Mouse (Mus musculus) spleen, adult 2 months (tissue): ENCODE results near the gene Ngef. TPM values are rescaled to one million over a fixed set of nuclear protein-coding genes. Genes with fewer than 3 reads are reported as not detected.

Experiments used
- DNase-seq, 2 experiments: peaks; one replicate each; pipeline versions ENCODE4 v3.0.0 to v3.0.0-alpha.2; 2012 to 2021; ENCODE audit warnings: low spot score in 2 of 2, low read depth in 1 of 2
- H3K27ac ChIP-seq: fragments of 200-500 bp; 2 replicates; pipeline ENCODE4 v1.5.1; 2012; ENCODE audit warnings: low read length, inconsistent platforms; ENCODE audit not compliant: insufficient read depth
- H3K27me3 ChIP-seq: fragments of 200-500 bp; 2 replicates; pipeline ENCODE4 v1.6.1; 2012; ENCODE audit warnings: mild to moderate bottlenecking, moderate library complexity, low read length, inconsistent platforms; ENCODE audit not compliant: control insufficient read depth, insufficient read depth
- H3K36me3 ChIP-seq: fragments of 200-500 bp; 2 replicates; pipeline ENCODE4 v1.6.1; 2012; ENCODE audit warnings: mild to moderate bottlenecking, low read length, inconsistent platforms; ENCODE audit not compliant: control insufficient read depth, insufficient read depth
- H3K4me1 ChIP-seq: fragments of 200-500 bp; 2 replicates; pipeline ENCODE4 v1.6.1; 2011; ENCODE audit warnings: inconsistent platforms; ENCODE audit not compliant: control insufficient read depth, insufficient read depth, insufficient read length
- H3K4me3 ChIP-seq: fragments of 200-500 bp; 2 replicates; pipeline ENCODE4 v1.5.1; 2011; ENCODE audit warnings: mild to moderate bottlenecking, inconsistent platforms; ENCODE audit not compliant: insufficient read depth, insufficient read length; ENCODE audit errors: extremely low read depth
- CTCF ChIP-seq: fragments of 200-500 bp; IDR thresholded peaks from 2 replicates; pipeline ENCODE4 v1.5.1; 2011; ENCODE audit warnings: mild to moderate bottlenecking, inconsistent platforms; ENCODE audit not compliant: insufficient read depth, insufficient read length, insufficient replicate concordance; ENCODE audit errors: extremely low read depth
- POLR2A ChIP-seq: fragments of 200-500 bp; IDR thresholded peaks from 2 replicates; pipeline ENCODE4 v1.6.1; 2011; ENCODE audit warnings: low read depth, low read length, inconsistent platforms
- WGBS: fragments of 180-500 bp; shearing (Covaris S2); methylation state at CpG from one replicate; pipeline ENCODE4 v1.1.7; 2018; 5-methylcytosine and 5-hydroxymethylcytosine counted together
- polyA plus RNA-seq: library from polyadenylated mRNA; depleted of rRNA; stranded (reverse); fragments of >200 nt; gene quantifications from 2 replicates; pipeline ENCODE4 v1.2.3, GENCODE M21; 2012

Gene Ngef
- polyA plus RNA-seq, 1 experiment: 0.09 TPM

- H3K4me3 ChIP-seq: no peak overlapping the region
- DNase-seq: no peak
- WGBS: 77% methylated on average over 3 of the region's 3 CpGs
- no peak overlapping the region for H3K27ac ChIP-seq
- H3K4me1 ChIP-seq: no peaks in the 10 kb centered on the region
- H3K27me3 ChIP-seq: no peaks in the 10 kb centered on the region
- H3K36me3 ChIP-seq: no peaks in the 10 kb centered on the region
- TF ChIP-seq CTCF (no peak), POLR2A (no peak)
Observed at GRCm38 (mm10) chr1:87594261-87594660, 20.6 kb upstream of the Ngef start.

- TF ChIP-seq POLR2A (no peak), CTCF (no peak)
- 80% methylated on average over 8 of the region's 8 CpGs for WGBS
- no peak overlapping the region for H3K4me3 ChIP-seq
- DNase-seq: no peak
- no peaks in the 10 kb centered on the region for H3K36me3 ChIP-seq
- H3K27ac ChIP-seq: no peak overlapping the region
- no peaks in the 10 kb centered on the region for H3K4me1 ChIP-seq
- H3K27me3 ChIP-seq: no peaks in the 10 kb centered on the region
Observed at GRCm38 (mm10) chr1:87589980-87590379, 16.3 kb upstream of the Ngef start.

- no peak for DNase-seq
- no peak overlapping the region for H3K4me3 ChIP-seq
- 94% methylated on average over 7 of the region's 7 CpGs for whole genome bisulfite sequencing
- TF ChIP-seq CTCF: no peak
- no peak overlapping the region for H3K27ac ChIP-seq
- no peaks in the 10 kb centered on the region for H3K27me3 ChIP-seq
- H3K4me1 ChIP-seq: no peaks in the 10 kb centered on the region
- no peaks in the 10 kb centered on the region for H3K36me3 ChIP-seq
Observed at GRCm38 (mm10) chr1:87589162-87589561, 15.5 kb upstream of the Ngef start.

GRCm38 (mm10) chr1:87580824-87581223 lies 7.2 kb upstream of the Ngef start:
- 42% methylated on average over 3 of the region's 3 CpGs for WGBS
- H3K4me3 ChIP-seq: no peak overlapping the region
- no peaks in the 10 kb centered on the region for H3K36me3 ChIP-seq
- H3K27ac ChIP-seq: no peak overlapping the region
- no peak for TF ChIP-seq POLR2A
- TF ChIP-seq CTCF: no peak
- no peaks in the 10 kb centered on the region for H3K4me1 ChIP-seq
- H3K27me3 ChIP-seq: no peaks in the 10 kb centered on the region
- no peak for DNase-seq

GRCm38 (mm10) chr1:87578965-87579364 lies 5.3 kb upstream of the Ngef start:
- no peaks in the 10 kb centered on the region for H3K36me3 ChIP-seq
- DNase-seq: no peak
- H3K27ac ChIP-seq: no peak overlapping the region
- TF ChIP-seq CTCF (no peak), POLR2A (no peak)
- H3K4me1 ChIP-seq: no peaks in the 10 kb centered on the region
- H3K27me3 ChIP-seq: no peaks in the 10 kb centered on the region
- no peak overlapping the region for H3K4me3 ChIP-seq
- WGBS: 88% methylated on average over 6 of the region's 6 CpGs

- no peak overlapping the region for H3K27ac ChIP-seq
- 75% methylated on average over 7 of the region's 7 CpGs for WGBS
- no peak overlapping the region for H3K4me3 ChIP-seq
- no peaks in the 10 kb centered on the region for H3K36me3 ChIP-seq
- no peak for TF ChIP-seq POLR2A
- TF ChIP-seq CTCF: no peak
- no peaks in the 10 kb centered on the region for H3K27me3 ChIP-seq
- no peak for DNase-seq
- no peaks in the 10 kb centered on the region for H3K4me1 ChIP-seq
Observed at GRCm38 (mm10) chr1:87574785-87575184, 1.1 kb upstream of the Ngef start.

GRCm38 (mm10) chr1:87574353-87574752 lies 683 bp upstream of the Ngef start:
- no peaks in the 10 kb centered on the region for H3K27me3 ChIP-seq
- H3K36me3 ChIP-seq: no peaks in the 10 kb centered on the region
- no peaks in the 10 kb centered on the region for H3K4me1 ChIP-seq
- H3K27ac ChIP-seq: no peak overlapping the region
- DNase-seq: no peak
- WGBS: 88% methylated on average over 6 of the region's 6 CpGs
- TF ChIP-seq POLR2A (no peak), CTCF (no peak)
- H3K4me3 ChIP-seq: no peak overlapping the region
